Mouse (Mus musculus) erythroid progenitor cell, adult 5-6 weeks (primary cell): ENCODE measurements around the gene Fam69b. TPM values are rescaled to one million over a fixed set of nuclear protein-coding genes. Genes with fewer than 3 reads are reported as not detected.

Source experiments
- ATAC-seq: replicated peaks from 2 replicates; pipeline ENCODE4 v1.8.0; 2016; ENCODE audit warnings: moderate number of reproducible peaks, mild to moderate bottlenecking, moderate TSS enrichment, inconsistent platforms; ENCODE audit not compliant: poor library complexity, low FRiP score, severe bottlenecking
- total RNA-seq, 2 experiments: library from RNA; stranded (forward) in 1 of 2; stranded (reverse) in 1 of 2; fragments of 150-400 nt in 1 of 2; fragments of 186-747, 209-891 nt in 1 of 2; gene quantifications; 2 replicates each; pipeline versions ENCODE4 v1.2.3 to v1.2.4; 2015 to 2017; ENCODE audit warnings: low replicate concordance in 2 of 2

The Fam69b gene
- total RNA-seq (2015; ENCODE audit: low replicate concordance) (not detected in 2 replicates), total RNA-seq (2017; ENCODE audit: low replicate concordance) (not detected in 2 replicates)

DNA sequence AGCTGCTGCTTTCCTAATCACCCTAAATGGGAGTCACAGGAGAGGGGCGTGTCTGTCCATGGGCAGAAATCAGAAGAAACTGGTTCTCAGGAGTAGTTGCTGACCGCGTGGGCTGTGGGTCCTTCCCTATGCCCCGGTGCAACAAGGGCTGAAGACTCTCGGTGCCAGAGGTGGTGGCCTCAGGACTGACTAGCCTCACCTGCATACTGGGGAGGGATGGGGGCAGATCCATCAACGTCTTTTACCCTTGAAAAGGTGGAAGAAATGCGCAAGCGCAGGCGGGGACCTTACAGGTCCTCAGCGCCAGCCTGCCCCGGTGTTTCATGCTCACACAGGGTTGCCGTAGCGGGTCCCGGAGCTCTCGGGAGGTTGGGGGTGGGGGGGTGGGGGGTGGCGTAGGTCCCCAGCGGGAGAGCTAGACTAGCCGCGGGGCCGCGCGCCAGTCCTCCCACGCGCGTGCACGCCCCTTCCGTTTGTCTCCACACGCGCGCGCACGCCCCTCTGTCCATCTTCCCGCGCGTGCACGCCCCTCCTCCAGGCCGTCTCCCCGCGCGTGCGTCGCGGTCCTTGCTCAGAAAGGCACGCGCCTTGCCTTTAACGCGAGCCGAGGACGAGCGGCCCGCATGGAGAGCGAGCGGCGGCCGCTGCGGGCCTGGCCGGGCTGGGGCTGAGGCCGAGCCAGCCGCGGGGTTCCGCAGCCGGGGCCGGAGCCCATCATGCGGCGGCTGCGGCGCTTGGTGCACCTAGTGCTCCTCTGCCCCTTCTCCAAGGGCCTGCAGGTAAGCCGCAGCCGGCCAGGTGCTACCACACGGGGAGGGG, at the start of gene Fam69b:
Gene Fam69b (plus strand): TSS at position 537 of the 819 bp plus-strand sequence.
- ATAC-seq: no peak

DNA sequence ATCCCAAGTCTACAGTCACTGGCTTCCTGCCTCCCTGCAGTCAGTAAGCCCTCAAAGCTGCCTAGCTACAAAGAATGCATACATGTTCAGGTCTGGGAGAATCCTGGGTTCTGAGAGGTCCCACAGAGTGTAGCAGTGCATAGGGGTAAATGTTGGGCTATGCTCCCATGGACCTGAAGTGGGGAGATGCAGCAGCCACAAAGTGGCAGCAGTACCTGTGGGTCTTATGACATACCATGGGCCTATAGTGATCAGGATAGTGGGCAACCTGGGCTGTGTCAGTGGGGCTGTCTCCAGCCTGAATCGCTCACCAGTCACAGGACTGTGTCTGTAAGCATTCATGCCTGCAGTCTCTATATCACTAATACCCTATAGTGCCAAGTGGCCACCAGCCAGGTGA, 48.5 kb upstream of the Fam69b start, which contains the start of gene Egfl7:
Gene Egfl7 (plus strand): TSS at position 301 of the 400 bp plus-strand sequence.
- ATAC-seq: no peak

DNA sequence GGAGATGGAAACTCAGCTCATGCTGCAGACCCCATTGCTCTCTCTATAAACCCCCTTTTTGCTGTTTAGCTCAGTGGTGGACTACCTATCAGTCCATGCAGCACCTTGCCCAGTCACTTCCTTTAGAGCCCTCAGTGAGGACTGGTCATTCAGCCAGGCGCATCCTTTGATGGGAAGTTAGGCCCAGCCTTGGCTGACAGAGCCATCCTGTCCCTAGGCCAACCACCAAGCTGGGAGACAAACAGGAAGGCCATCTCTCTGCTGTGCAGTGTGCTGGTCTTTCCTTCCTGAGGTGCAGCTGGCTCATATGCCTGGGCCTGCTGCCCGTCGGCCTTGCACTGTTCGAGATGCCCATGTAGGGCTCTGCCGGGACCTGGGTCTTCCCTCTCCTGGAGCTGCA, 47.5 kb upstream of the Fam69b start:
- ATAC-seq: no peak

GRCm38 (mm10) chr2:26582203-26582602, 46.1 kb upstream of the Fam69b start:
- no peak for ATAC-seq

GRCm38 (mm10) chr2:26582741-26583140, 45.5 kb upstream of the Fam69b start:
- no peak for ATAC-seq

- ATAC-seq: no peak
Measured at GRCm38 (mm10) chr2:26583640-26584039, 44.6 kb upstream of the Fam69b start.

DNA sequence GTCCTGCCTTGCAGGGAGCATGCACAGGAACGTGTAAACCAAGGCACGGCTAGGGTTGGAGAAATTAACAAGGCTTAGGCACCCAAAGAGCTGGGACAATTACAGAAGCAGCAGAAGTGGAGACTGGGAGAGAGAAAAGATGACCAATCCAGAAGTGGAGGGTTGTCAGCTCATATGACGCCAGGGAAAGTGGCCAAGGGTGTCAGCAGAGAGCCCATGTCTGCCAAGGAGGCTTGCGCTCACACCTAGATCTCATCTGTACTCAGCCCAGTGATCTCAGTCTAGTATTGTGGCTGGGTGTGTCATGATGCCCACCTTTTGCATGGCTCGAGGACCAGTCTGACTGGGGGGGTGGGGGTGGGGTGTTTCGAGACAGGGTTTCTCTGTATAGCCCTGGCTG, 42.5 kb upstream of the Fam69b start:
- ATAC-seq: no peak

GRCm38 (mm10) chr2:26586294-26587043, 41.8 kb upstream of the Fam69b start, which contains the start of gene Gm20532:
TSS of gene Gm20532 (plus strand) at chr2:26586639.
- no peak for ATAC-seq

DNA sequence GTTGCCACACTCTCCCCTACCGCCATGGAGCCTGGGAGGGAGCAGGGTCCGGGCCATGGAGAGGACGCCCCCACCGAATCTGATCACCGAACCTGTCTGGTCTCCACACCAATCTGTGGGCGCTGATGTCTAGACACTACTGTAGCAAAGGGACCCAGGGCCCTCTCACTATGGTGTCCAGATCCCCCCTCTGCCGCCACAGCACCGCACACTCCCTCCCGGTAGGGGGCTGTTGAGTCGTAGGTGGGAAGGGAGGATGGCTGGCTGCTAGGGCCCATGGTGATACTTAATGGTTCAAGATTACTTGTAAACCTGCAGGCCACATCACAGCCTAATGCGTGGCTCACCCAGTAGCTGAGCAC, 41.2 kb upstream of the Fam69b start:
- ATAC-seq: no peak

GRCm38 (mm10) chr2:26588573-26588972, 39.7 kb upstream of the Fam69b start:
- no peak for ATAC-seq

GRCm38 (mm10) chr2:26589284-26589683, 39.0 kb upstream of the Fam69b start:
- ATAC-seq: no peak

- no peak for ATAC-seq
Measured at GRCm38 (mm10) chr2:26590282-26590681, 38.0 kb upstream of the Fam69b start.

- ATAC-seq: no peak
Measured at GRCm38 (mm10) chr2:26590962-26591361, 37.3 kb upstream of the Fam69b start.

GRCm38 (mm10) chr2:26591416-26591815, 36.8 kb upstream of the Fam69b start:
- no peak for ATAC-seq

DNA sequence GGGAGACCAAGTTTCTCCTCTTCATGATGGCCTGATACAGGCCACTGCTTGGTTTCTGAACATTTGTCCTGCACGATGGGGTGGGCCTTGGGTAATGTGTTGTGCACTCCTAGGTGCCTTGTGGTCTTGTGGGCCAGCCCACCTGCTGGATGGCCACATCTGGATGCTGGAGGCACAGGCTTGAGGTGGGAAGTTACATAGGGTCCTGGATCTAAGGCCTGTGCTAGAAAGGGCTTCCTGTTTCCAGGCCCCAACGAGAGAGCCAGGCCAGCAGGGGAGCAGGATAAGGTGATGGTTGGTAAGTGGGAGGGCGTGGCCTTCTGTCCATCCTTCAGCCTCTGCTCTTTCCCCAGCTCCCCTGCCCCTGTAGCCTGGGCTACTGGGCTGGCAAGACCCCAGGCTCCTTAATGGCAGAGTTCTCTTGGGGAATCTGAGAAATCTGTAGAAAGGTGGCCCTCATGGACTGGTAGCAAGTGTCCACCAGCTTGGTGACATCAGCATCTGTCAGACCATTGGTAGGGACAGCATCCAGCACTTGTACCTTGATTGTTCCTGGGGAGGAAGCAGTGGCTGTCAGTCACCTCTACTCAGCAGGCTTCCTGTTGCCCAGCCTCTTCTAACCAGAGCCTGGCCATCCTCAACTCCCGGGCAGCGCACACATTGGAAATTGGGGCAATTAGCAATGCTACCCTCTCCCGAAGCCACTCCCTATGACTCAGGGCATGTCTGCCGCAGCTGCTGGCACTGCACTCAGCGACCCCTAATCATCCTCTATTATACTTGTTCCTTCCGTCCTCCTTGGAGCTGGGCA, 34.8 kb upstream of the Fam69b start:
- no peak for ATAC-seq

DNA sequence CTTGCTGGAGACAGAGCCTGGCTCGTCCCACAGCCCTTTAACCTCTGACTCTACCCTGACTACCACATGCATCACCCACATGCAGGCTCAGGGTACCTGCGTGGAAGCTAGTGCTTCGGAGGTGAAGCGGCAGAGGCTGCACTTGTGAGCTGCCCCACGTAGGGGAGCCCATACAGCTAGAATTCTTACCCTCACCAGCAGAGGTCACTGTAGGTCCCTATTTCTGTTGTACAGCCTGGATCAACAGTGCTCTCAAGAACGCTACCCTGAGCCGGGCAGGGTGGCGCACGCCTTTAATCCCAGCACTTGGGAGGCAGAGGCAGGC, 34.3 kb upstream of the Fam69b start:
- ATAC-seq: no peak

DNA sequence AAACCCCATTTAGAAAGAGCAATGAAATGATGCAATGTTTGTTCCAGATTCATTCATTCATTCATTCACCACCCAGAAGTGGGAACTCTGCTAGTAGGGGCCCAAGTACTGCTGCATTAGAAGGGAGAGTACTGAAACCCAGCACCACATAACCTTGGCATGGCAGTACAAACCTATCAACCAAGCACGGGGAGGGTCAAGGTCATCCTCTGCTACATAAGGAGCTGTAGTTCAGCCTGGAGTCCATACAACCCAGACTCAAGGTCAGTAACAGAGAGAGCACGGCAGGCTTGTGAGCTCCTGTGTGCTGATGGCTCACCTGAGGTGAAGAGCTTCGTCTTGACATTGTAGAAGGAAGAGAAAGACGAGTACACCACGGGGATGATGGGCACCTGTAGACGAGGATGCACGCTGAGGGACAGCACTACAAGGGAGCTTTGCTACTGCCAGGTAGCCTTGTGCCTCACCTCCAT, 33.8 kb upstream of the Fam69b start:
- ATAC-seq: no peak

DNA sequence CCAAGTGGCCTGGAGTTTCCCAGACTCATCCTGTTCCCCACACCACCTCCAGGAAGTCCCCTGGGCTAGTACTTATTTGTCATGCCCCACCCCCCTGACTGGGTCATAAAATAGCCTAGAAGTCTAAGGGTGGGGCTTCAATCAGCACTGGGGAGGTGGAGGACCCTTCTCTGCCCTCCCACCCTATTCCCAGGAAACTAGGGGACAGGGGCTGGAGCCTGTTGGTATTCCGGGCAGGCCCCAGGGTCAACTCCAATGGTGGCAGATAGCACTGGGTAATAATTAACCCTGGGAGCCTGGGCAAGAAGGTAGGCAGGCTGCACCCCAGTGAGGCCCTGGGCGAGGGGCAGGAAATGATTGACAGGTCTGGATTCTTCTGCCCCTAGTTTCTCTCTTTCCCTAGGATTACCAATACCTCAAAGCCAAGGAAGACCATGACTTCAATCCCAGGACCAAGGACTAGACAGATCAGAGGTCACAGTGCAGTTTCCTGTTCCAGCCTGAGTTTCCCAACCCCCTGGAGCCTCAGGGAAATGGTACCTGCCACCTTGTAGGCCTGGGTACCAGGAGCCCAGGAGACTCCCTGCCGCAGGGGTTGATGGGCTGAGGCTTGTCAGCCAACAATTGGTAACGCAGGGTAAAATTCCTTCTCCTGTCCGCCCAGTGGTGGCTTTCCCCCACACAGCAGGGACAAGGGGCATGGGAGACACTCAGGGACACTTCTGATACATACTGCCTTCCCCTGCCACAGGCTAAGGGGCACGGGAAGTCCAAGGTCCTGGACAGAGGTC, 33.1 kb upstream of the Fam69b start:
- ATAC-seq: no peak

- no peak for ATAC-seq
Measured at GRCm38 (mm10) chr2:26595725-26596435, 32.4 kb upstream of the Fam69b start.
